Mouse (Mus musculus) forebrain, embryonic 13.5 days (tissue): Measurements from ENCODE around the gene Disc1. TPM values are rescaled to one million over a fixed set of nuclear protein-coding genes. Genes with fewer than 3 reads are reported as not detected.
A peak's percentile ranks its signal among the peaks of the same experiment; 100 is the strongest.

Source experiments
- ATAC-seq: fragments of 200-750 bp; cut with Nextera tagmentation; 2 replicates; pipeline ENCODE4 v1.8.0; 2017
- H3K27ac ChIP-seq: fragments of 300-500 bp; sonication (generic); 2 replicates; pipeline ENCODE4 v1.5.1; 2015; ENCODE audit warnings: inconsistent platforms, mild to moderate bottlenecking, moderate library complexity
- H3K27me3 ChIP-seq: fragments of 300-500 bp; sonication (generic); 2 replicates; pipeline ENCODE4 v1.6.1; 2015; ENCODE audit warnings: mild to moderate bottlenecking, inconsistent platforms
- H3K36me3 ChIP-seq: fragments of 300-500 bp; sonication (generic); 2 replicates; pipeline ENCODE4 v1.6.1; 2015; ENCODE audit warnings: mild to moderate bottlenecking, inconsistent platforms; ENCODE audit not compliant: poor library complexity, severe bottlenecking
- H3K4me1 ChIP-seq: fragments of 300-500 bp; sonication (generic); 2 replicates; pipeline ENCODE4 v1.6.1; 2015; ENCODE audit warnings: inconsistent platforms
- H3K4me2 ChIP-seq: fragments of 300-500 bp; sonication (generic); 2 replicates; pipeline ENCODE4 v1.6.1; 2015; ENCODE audit warnings: inconsistent platforms, mild to moderate bottlenecking, moderate library complexity
- H3K4me3 ChIP-seq: fragments of 300-500 bp; sonication (generic); 2 replicates; pipeline ENCODE4 v1.5.1; 2015; ENCODE audit warnings: mild to moderate bottlenecking, inconsistent platforms
- H3K9ac ChIP-seq: fragments of 300-500 bp; sonication (generic); 2 replicates; pipeline ENCODE4 v1.6.1; 2015; ENCODE audit warnings: mild to moderate bottlenecking, inconsistent platforms
- H3K9me3 ChIP-seq: fragments of 300-500 bp; sonication (generic); replicated peaks from 2 replicates; pipeline ENCODE4 v1.6.1; 2016; ENCODE audit warnings: inconsistent platforms
- WGBS: fragments of 180-500 bp; shearing (Covaris S2); methylation state at CpG from one replicate; pipeline ENCODE4 v1.1.7; 2015; 5-methylcytosine and 5-hydroxymethylcytosine counted together
- polyA plus RNA-seq: library from polyadenylated mRNA; unstranded; fragments of >200 nt; fragmentation: Nextera tagmentation; extraction: Ambion mirVana; gene quantifications from 2 replicates; pipeline ENCODE4 v1.2.1, GENCODE M21; 2015

Gene Disc1
- polyA plus RNA-seq, 1 experiment from 2014 or later: 0.80 TPM

GRCm38 (mm10) chr8:125240763-125241162 is 186.8 kb downstream of the Disc1 start:
- H3K4me2 ChIP-seq: no peak overlapping the region
- ATAC-seq: no peak
- peaks cover 23% of the 10 kb centered on the region for H3K4me1 ChIP-seq
- no peak overlapping the region for H3K4me3 ChIP-seq
- no peak overlapping the region for H3K27ac ChIP-seq
- no peaks in the 10 kb centered on the region for H3K9me3 ChIP-seq
- 0 out of 2 replicates have a peak, but pooled peaks cover under 1% of the 10 kb centered on the region for H3K27me3 ChIP-seq
- H3K9ac ChIP-seq: no peak overlapping the region
- H3K36me3 ChIP-seq: no peaks in the 10 kb centered on the region
- 81% methylated on average over 4 of the region's 4 CpGs for WGBS

- H3K4me3 ChIP-seq: no peak overlapping the region
- H3K27ac ChIP-seq: no peak overlapping the region
- no peak for ATAC-seq
- no peak overlapping the region for H3K9ac ChIP-seq
- H3K4me1 ChIP-seq: peaks cover 13% of the 10 kb centered on the region; the same call in 1 of the 2 replicates
- no peaks in the 10 kb centered on the region for H3K9me3 ChIP-seq
- no peaks in the 10 kb centered on the region for H3K27me3 ChIP-seq
- H3K4me2 ChIP-seq: no peak overlapping the region
- no peaks in the 10 kb centered on the region for H3K36me3 ChIP-seq
- 56% methylated on average over 10 of the region's 10 CpGs for WGBS
Measured at GRCm38 (mm10) chr8:125242382-125242781, 188.4 kb downstream of the Disc1 start.

GRCm38 (mm10) chr8:125242921-125243320 is 188.9 kb downstream of the Disc1 start:
- Histone ChIP-seq H3K4me3 (no peak overlapping the region), H3K9me3 (no peaks in the 10 kb centered on the region), H3K36me3 (no peaks in the 10 kb centered on the region), H3K27me3 (no peaks in the 10 kb centered on the region), H3K27ac (no peak overlapping the region), H3K4me2 (no peak overlapping the region), H3K9ac (no peak overlapping the region), H3K4me1 (peaks cover 13% of the 10 kb centered on the region; the same call in 1 of the 2 replicates)
- WGBS: 54% methylated on average over 4 of the region's 4 CpGs
- ATAC-seq: no peak

- H3K4me2 ChIP-seq: no peak overlapping the region
- no peak overlapping the region for H3K27ac ChIP-seq
- H3K4me3 ChIP-seq: no peak overlapping the region
- WGBS: 46% methylated on average over 7 of the region's 7 CpGs
- no peaks in the 10 kb centered on the region for H3K9me3 ChIP-seq
- H3K9ac ChIP-seq: no peak overlapping the region
- H3K36me3 ChIP-seq: no peaks in the 10 kb centered on the region
- H3K27me3 ChIP-seq: no peaks in the 10 kb centered on the region
- H3K4me1 ChIP-seq: 0 out of 2 replicates have a peak, but pooled peaks cover 3% of the 10 kb centered on the region
- no peak for ATAC-seq
Measured at GRCm38 (mm10) chr8:125246737-125247292, 192.8 kb downstream of the Disc1 start.

GRCm38 (mm10) chr8:125247349-125247748 is 193.4 kb downstream of the Disc1 start:
- Histone ChIP-seq H3K27ac (no peak overlapping the region), H3K4me2 (no peak overlapping the region), H3K27me3 (no peaks in the 10 kb centered on the region), H3K36me3 (no peaks in the 10 kb centered on the region), H3K4me1 (0 out of 2 replicates have a peak, but pooled peaks cover 3% of the 10 kb centered on the region), H3K9me3 (no peaks in the 10 kb centered on the region), H3K9ac (no peak overlapping the region), H3K4me3 (no peak overlapping the region)
- ATAC-seq: no peak
- 0% methylated on average over 1 of the region's 1 CpGs for WGBS

- Histone ChIP-seq H3K4me3 (no peak overlapping the region), H3K27ac (no peak overlapping the region), H3K27me3 (no peaks in the 10 kb centered on the region), H3K4me1 (peaks cover 27% of the 10 kb centered on the region), H3K4me2 (no peak overlapping the region), H3K9ac (no peak overlapping the region), H3K9me3 (no peaks in the 10 kb centered on the region), H3K36me3 (no peaks in the 10 kb centered on the region)
- no peak for ATAC-seq
- 92% methylated on average over 4 of the region's 4 CpGs for WGBS
Measured at GRCm38 (mm10) chr8:125252946-125253345, 199.0 kb downstream of the Disc1 start.

GRCm38 (mm10) chr8:125253505-125254180 is 199.6 kb downstream of the Disc1 start:
- H3K36me3 ChIP-seq: no peaks in the 10 kb centered on the region
- 22% methylated on average over 10 of the region's 10 CpGs for WGBS
- no peaks in the 10 kb centered on the region for H3K27me3 ChIP-seq
- peak overlapping the region; percentile 95 for H3K27ac ChIP-seq
- H3K4me3 ChIP-seq: peak overlapping the region; percentile 49
- peak; percentile 54 for ATAC-seq
- H3K9ac ChIP-seq: peak overlapping the region; percentile 72
- no peaks in the 10 kb centered on the region for H3K9me3 ChIP-seq
- H3K4me2 ChIP-seq: peak overlapping the region; percentile 85
- H3K4me1 ChIP-seq: peaks cover 27% of the 10 kb centered on the region

- Histone ChIP-seq H3K4me2 (peak overlapping the region; percentile 85), H3K9ac (peak overlapping the region; percentile 72), H3K9me3 (no peaks in the 10 kb centered on the region), H3K27ac (peak overlapping the region; percentile 95), H3K27me3 (no peaks in the 10 kb centered on the region), H3K4me1 (peaks cover 27% of the 10 kb centered on the region), H3K36me3 (no peaks in the 10 kb centered on the region), H3K4me3 (peak overlapping the region; percentile 49)
- ATAC-seq: peak; percentile 91
- under 1% methylated on average over 23 of the region's 23 CpGs for WGBS
Measured at GRCm38 (mm10) chr8:125254188-125255005, 200.4 kb downstream of the Disc1 start.

- Histone ChIP-seq H3K27me3 (no peaks in the 10 kb centered on the region), H3K9ac (peak overlapping the region; percentile 72), H3K4me1 (peaks cover 27% of the 10 kb centered on the region), H3K36me3 (no peaks in the 10 kb centered on the region), H3K9me3 (no peaks in the 10 kb centered on the region), H3K4me2 (peak overlapping the region; percentile 85), H3K4me3 (peak overlapping the region; percentile 49), H3K27ac (peak overlapping the region; percentile 95)
- WGBS: 50% methylated on average over 11 of the region's 11 CpGs
- 0 out of 2 replicates have a peak, but pooled peaks have one; percentile 6 for ATAC-seq
Measured at GRCm38 (mm10) chr8:125255006-125255685, 201.2 kb downstream of the Disc1 start.

GRCm38 (mm10) chr8:125257660-125258059 is 203.7 kb downstream of the Disc1 start:
- Histone ChIP-seq H3K36me3 (no peaks in the 10 kb centered on the region), H3K9me3 (no peaks in the 10 kb centered on the region), H3K9ac (no peak overlapping the region), H3K4me1 (peaks cover 30% of the 10 kb centered on the region), H3K27ac (no peak overlapping the region; the same call in 1 of the 2 replicates), H3K4me2 (no peak overlapping the region), H3K27me3 (no peaks in the 10 kb centered on the region), H3K4me3 (no peak overlapping the region)
- no peak for ATAC-seq
- 46% methylated on average over 2 of the region's 2 CpGs for WGBS

GRCm38 (mm10) chr8:125258806-125259500 is 205.0 kb downstream of the Disc1 start:
- peaks cover 23% of the 10 kb centered on the region for H3K4me1 ChIP-seq
- H3K36me3 ChIP-seq: no peaks in the 10 kb centered on the region
- 86% methylated on average over 8 of the region's 8 CpGs for WGBS
- no peaks in the 10 kb centered on the region for H3K9me3 ChIP-seq
- no peak overlapping the region for H3K4me3 ChIP-seq
- H3K27me3 ChIP-seq: no peaks in the 10 kb centered on the region
- H3K4me2 ChIP-seq: no peak overlapping the region
- no peak overlapping the region for H3K9ac ChIP-seq
- no peak for ATAC-seq
- no peak overlapping the region for H3K27ac ChIP-seq
